Mouse (Mus musculus) liver, embryonic 13.5 days (tissue): ENCODE measurements at regions not wholly inside any gene's neighbourhood (a gene's known extent, or its start where the extent isn't known, plus 50 kb on each side); places are given as distances from the start of the nearest gene placed in this dataset.

ENCODE experiments used
- ATAC-seq: fragments of 200-750 bp; cut with Nextera tagmentation; 2 replicates; pipeline ENCODE4 v1.8.0; 2017; ENCODE audit warnings: low read depth, mild to moderate bottlenecking, moderate number of reproducible peaks, moderate library complexity
- DNase-seq: peaks from one replicate; pipeline ENCODE4 v3.0.0; 2022
- H3K27ac ChIP-seq: fragments of 300-500 bp; sonication (generic); 2 replicates; pipeline ENCODE4 v1.5.1; 2015; ENCODE audit warnings: moderate library complexity, mild to moderate bottlenecking, inconsistent platforms
- H3K27me3 ChIP-seq: fragments of 300-500 bp; sonication (generic); 2 replicates; pipeline ENCODE4 v1.6.1; 2015; ENCODE audit warnings: mild to moderate bottlenecking, inconsistent platforms
- H3K36me3 ChIP-seq: fragments of 300-500 bp; sonication (generic); 2 replicates; pipeline ENCODE4 v1.6.1; 2015; ENCODE audit warnings: mild to moderate bottlenecking, inconsistent platforms
- H3K4me1 ChIP-seq: fragments of 300-500 bp; sonication (generic); replicated peaks from 2 replicates; pipeline ENCODE4 v1.6.1; 2015; ENCODE audit warnings: inconsistent platforms
- H3K4me2 ChIP-seq: fragments of 300-500 bp; sonication (generic); 2 replicates; pipeline ENCODE4 v1.6.1; 2015; ENCODE audit warnings: inconsistent platforms, mild to moderate bottlenecking, moderate library complexity
- H3K4me3 ChIP-seq: fragments of 300-500 bp; sonication (generic); replicated peaks from 2 replicates; pipeline ENCODE4 v1.5.1; 2015; ENCODE audit warnings: mild to moderate bottlenecking, inconsistent platforms
- H3K9ac ChIP-seq: fragments of 300-500 bp; sonication (generic); 2 replicates; pipeline ENCODE4 v1.6.1; 2015; ENCODE audit warnings: mild to moderate bottlenecking, inconsistent platforms
- H3K9me3 ChIP-seq: fragments of 300-500 bp; sonication (generic); replicated peaks from 2 replicates; pipeline ENCODE4 v1.6.1; 2016; ENCODE audit warnings: inconsistent platforms
- WGBS: fragments of 180-500 bp; shearing (Covaris S2); methylation state at CpG from one replicate; pipeline ENCODE4 v1.1.7; 2015; ENCODE audit not compliant: insufficient replicate concordance; 5-methylcytosine and 5-hydroxymethylcytosine counted together

GRCm38 (mm10) chr19:21068381-21068780 is 114.4 kb upstream of the Tmc1 start:
- no peaks in the 10 kb centered on the region for H3K36me3 ChIP-seq
- H3K27ac ChIP-seq = no peak overlapping the region
- no peak overlapping the region for H3K4me2 ChIP-seq
- H3K9ac ChIP-seq = no peak overlapping the region
- no peak overlapping the region for H3K4me3 ChIP-seq
- no peaks in the 10 kb centered on the region for H3K27me3 ChIP-seq
- DNase-seq (no peak), ATAC-seq (no peak)
- 0 out of 2 replicates have a peak, but pooled peaks cover 2% of the 10 kb centered on the region for H3K9me3 ChIP-seq
- WGBS = 62% methylated on average over 7 of the region's 7 CpGs
- no peaks in the 10 kb centered on the region for H3K4me1 ChIP-seq

DNA sequence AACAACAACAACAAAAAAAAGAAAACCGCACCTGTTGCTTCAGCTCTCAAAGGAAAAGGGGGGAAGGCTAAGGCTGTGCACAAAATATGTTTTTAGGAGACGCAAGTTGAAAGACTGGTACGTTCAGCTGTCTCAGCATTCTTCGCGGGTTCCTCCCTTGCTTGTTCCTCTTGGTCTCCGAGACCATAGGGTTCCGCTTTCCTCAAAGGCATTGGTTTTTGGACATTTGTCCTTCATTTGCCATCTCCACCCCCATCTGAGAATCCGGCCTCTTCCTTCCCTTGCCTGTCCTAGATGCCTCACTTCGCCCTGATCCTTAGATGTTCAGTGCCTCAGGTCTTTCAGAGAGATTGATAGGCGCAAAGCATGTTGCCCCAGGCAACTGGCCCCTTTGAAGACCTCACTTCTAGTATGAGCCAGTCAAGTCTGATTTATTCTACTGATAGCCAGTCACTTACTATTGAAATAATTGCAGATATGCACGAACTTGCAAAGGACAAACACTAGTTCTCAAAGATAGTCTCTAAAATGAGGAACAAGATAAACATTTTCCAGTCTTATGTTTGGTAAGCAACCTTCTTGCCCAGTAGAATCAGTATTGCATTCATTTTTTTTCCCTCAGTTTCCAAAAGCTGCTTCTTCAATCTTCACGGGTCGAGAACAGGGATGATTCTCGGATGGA is 112.6 kb upstream of the Tmc1 start:
- no peak overlapping the region for H3K9ac ChIP-seq
- ATAC-seq (no peak), DNase-seq (no peak)
- WGBS = 64% methylated on average over 14 of the region's 14 CpGs
- no peaks in the 10 kb centered on the region for H3K27me3 ChIP-seq
- H3K9me3 ChIP-seq = 0 out of 2 replicates have a peak, but pooled peaks cover 2% of the 10 kb centered on the region
- no peaks in the 10 kb centered on the region for H3K4me1 ChIP-seq
- no peak overlapping the region for H3K4me2 ChIP-seq
- H3K4me3 ChIP-seq = no peak overlapping the region
- no peak overlapping the region for H3K27ac ChIP-seq
- H3K36me3 ChIP-seq = no peaks in the 10 kb centered on the region

GRCm38 (mm10) chr19:21064902-21065301 is 110.9 kb upstream of the Tmc1 start:
- no peak for DNase-seq
- ATAC-seq = no peak
- no peak overlapping the region for H3K27ac ChIP-seq
- no peak overlapping the region for H3K4me2 ChIP-seq
- no peak overlapping the region for H3K9ac ChIP-seq
- 75% methylated on average over 3 of the region's 3 CpGs for WGBS
- no peaks in the 10 kb centered on the region for H3K9me3 ChIP-seq
- no peaks in the 10 kb centered on the region for H3K4me1 ChIP-seq
- H3K4me3 ChIP-seq = no peak overlapping the region
- no peaks in the 10 kb centered on the region for H3K27me3 ChIP-seq
- H3K36me3 ChIP-seq = no peaks in the 10 kb centered on the region

DNA sequence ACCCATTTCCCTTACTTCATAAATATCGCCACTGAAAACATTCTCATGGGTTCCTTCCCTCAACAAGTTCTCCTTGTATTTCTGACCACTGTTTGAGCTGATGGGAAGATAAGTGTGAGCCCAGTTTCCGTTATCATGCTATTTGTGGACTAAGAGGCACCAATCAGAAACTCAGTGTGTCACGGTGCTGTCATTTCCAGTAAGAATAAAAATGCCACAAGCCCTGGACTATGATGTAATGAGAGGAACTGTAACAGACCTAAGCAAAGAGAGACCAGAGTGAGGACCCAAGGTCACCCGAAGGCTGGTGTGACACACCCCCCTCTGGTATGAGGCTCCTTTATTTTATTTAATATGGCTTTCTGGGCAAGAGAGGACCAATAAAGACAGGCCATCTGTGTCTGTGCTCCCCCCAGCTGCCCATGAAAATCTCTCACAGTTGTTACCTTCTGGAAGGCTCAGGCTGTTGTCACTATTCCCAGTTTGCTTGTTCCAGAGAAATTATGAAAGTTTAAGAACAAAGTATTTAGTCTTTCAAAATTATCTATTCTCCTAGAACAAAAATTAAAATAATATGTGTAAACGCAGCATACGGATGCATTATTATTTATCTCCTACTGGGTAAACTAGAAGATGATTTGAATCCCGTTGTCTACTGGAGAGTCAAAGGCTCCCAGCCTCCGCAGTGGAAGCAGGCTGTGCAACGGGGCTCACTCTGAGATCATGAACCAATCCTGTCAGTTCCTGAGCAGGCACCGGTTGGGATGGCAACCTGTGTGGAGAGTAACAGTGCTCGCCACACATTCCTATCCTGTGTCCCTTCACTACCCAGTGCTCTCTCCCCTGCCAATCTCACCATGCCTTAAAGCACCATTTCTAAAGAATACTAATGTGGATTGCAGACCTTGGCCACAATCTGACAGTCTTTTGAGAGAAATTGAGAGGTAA is 99.9 kb upstream of the Tmc1 start:
- Histone ChIP-seq H3K36me3 (no peaks in the 10 kb centered on the region), H3K9me3 (no peaks in the 10 kb centered on the region), H3K27ac (no peak overlapping the region), H3K4me3 (no peak overlapping the region), H3K4me1 (peaks cover 10% of the 10 kb centered on the region; the same call in 1 of the 2 replicates), H3K4me2 (no peak overlapping the region), H3K9ac (no peak overlapping the region), H3K27me3 (no peaks in the 10 kb centered on the region)
- 45% methylated on average over 11 of the region's 11 CpGs for WGBS
- DNase-seq (no peak), ATAC-seq (no peak)

DNA sequence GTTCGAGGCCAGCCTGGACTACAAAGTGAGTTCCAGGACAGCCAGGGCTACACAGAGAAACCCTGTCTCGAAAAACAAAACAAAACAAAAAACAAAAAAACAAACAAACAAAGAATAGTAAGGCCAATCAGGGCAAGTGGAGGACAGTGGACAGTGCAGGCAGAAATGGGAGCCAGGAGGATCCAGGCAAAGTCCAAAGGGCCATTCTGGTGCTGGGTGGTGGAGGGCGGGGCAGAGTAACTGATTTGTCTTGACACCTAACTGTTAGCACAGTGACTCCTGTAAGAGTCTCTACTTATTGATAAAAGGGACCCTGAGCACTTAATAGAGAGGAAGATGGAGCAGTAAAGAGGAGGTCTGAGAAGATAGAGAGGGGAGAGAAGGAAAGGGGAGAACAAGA is 98.8 kb upstream of the Tmc1 start:
- Histone ChIP-seq H3K4me1 (peaks cover 10% of the 10 kb centered on the region; the same call in 1 of the 2 replicates), H3K9me3 (no peaks in the 10 kb centered on the region), H3K4me3 (no peak overlapping the region), H3K9ac (no peak overlapping the region), H3K4me2 (no peak overlapping the region), H3K27ac (no peak overlapping the region), H3K36me3 (no peaks in the 10 kb centered on the region), H3K27me3 (no peaks in the 10 kb centered on the region)
- ATAC-seq (no peak), DNase-seq (no peak)
- 69% methylated on average over 3 of the region's 3 CpGs for WGBS

GRCm38 (mm10) chr19:21051872-21052271 is 97.9 kb upstream of the Tmc1 start:
- WGBS = 48% methylated on average over 4 of the region's 4 CpGs
- H3K36me3 ChIP-seq = no peaks in the 10 kb centered on the region
- DNase-seq = no peak
- H3K4me3 ChIP-seq = no peak overlapping the region
- H3K4me2 ChIP-seq = no peak overlapping the region
- peaks cover 10% of the 10 kb centered on the region; the same call in 1 of the 2 replicates for H3K4me1 ChIP-seq
- ATAC-seq = no peak
- no peaks in the 10 kb centered on the region for H3K9me3 ChIP-seq
- no peaks in the 10 kb centered on the region for H3K27me3 ChIP-seq
- no peak overlapping the region for H3K9ac ChIP-seq
- H3K27ac ChIP-seq = no peak overlapping the region

DNA sequence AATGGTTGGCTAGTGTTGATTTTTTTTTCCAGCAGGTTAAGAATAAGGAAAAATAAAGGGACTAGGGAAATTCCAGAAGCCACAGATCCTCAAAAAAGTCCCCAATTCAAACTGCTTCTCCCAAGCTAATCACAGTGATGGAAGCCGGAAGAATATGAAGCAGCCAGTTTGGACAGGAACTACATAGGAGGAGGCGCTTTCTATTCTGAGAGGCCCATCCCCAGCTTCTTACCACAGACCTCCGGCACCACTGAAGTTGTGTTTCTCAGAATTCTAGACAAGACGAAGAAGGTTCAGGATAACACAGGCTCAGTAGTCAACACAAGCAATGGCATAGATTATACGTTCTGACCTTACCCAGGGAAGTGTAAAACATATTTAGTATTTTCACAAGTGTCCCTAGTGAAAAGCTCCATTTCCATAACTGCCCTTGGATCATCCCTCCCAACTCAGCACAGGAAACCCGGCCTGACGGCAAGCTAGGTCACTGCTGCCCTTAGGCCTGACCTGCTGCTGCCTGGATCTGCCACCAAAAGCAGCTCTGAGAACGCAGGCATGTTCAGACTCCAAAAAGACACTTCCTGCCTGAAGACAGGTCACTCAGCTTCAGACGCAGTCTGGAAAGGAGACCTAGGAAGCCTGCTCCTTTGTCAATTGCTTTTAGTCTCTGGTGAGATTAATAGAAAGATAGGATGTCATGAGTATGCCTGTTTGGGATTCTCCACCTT is 97.2 kb upstream of the Tmc1 start:
- no peak overlapping the region; the same call in 1 of the 2 replicates for H3K27ac ChIP-seq
- WGBS = 30% methylated on average over 9 of the region's 9 CpGs
- no peak for ATAC-seq

DNA sequence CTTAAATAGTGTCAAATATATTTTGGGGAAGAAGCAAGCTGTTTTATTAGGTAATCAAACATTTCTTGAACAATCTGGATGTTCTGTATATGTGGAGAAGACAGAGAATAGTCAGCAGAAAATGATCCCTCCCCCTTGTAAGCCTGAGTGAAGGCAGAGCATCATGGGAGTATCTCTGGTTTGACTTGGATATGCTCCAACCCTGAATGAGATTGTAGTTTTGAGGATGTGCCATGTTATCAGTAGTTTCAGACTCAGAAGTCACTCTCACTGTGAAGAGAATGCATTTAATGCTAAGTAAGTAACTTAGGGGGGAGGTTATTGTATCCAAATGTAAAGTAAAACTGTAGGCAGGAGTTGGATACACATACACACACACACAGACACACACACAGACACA is 95.3 kb upstream of the Tmc1 start:
- DNase-seq = no peak
- no peak for ATAC-seq

More for the DNA sequence above, 97.2 kb upstream of the Tmc1 start:
- Histone ChIP-seq H3K4me1 (peaks cover 10% of the 10 kb centered on the region; the same call in 1 of the 2 replicates), H3K9ac (no peak overlapping the region), H3K36me3 (no peaks in the 10 kb centered on the region), H3K9me3 (no peaks in the 10 kb centered on the region), H3K4me2 (no peak overlapping the region), H3K27me3 (no peaks in the 10 kb centered on the region), H3K4me3 (no peak overlapping the region)
- DNase-seq = no peak

GRCm38 (mm10) chr19:21045565-21045964 is 91.6 kb upstream of the Tmc1 start:
- H3K36me3 ChIP-seq = no peaks in the 10 kb centered on the region
- no peak for DNase-seq
- H3K9ac ChIP-seq = no peak overlapping the region
- H3K4me2 ChIP-seq = no peak overlapping the region
- no peaks in the 10 kb centered on the region for H3K4me1 ChIP-seq
- no peak for ATAC-seq
- no peak overlapping the region for H3K4me3 ChIP-seq
- H3K27me3 ChIP-seq = no peaks in the 10 kb centered on the region
- WGBS = 61% methylated on average over 12 of the region's 12 CpGs
- no peak overlapping the region for H3K27ac ChIP-seq
- H3K9me3 ChIP-seq = no peaks in the 10 kb centered on the region

More for the DNA sequence above, 95.3 kb upstream of the Tmc1 start:
- H3K4me2 ChIP-seq = no peak overlapping the region
- H3K9ac ChIP-seq = no peak overlapping the region
- H3K4me1 ChIP-seq = peaks cover 10% of the 10 kb centered on the region; the same call in 1 of the 2 replicates
- H3K4me3 ChIP-seq = no peak overlapping the region
- no peak overlapping the region for H3K27ac ChIP-seq
- H3K36me3 ChIP-seq = no peaks in the 10 kb centered on the region
- no peaks in the 10 kb centered on the region for H3K27me3 ChIP-seq
- H3K9me3 ChIP-seq = no peaks in the 10 kb centered on the region

DNA sequence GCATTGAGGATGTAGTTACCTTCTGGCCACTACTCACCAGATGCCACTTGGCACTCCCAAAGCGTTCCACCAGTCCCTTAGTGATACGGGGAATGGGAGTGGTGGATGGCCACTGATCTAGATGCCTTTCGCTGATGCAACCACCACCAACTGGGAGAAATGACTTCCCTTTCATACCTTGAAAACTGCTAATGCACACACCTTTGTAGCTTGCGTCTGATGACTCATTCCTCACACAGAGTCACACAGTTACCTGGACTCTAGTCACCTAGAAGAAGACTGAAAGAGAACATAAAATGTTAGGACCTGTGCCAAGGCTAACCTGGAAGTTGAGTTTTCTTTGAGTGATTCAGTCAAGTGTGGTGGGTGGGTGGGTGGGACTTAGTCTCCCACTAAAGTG is 90.0 kb upstream of the Tmc1 start:
- Histone ChIP-seq H3K27me3 (no peaks in the 10 kb centered on the region), H3K9me3 (no peaks in the 10 kb centered on the region), H3K4me3 (no peak overlapping the region), H3K9ac (no peak overlapping the region), H3K4me1 (no peaks in the 10 kb centered on the region), H3K27ac (no peak overlapping the region), H3K4me2 (no peak overlapping the region), H3K36me3 (no peaks in the 10 kb centered on the region)
- DNase-seq = no peak
- ATAC-seq = no peak
- WGBS = 73% methylated on average over 4 of the region's 4 CpGs

- WGBS = 53% methylated on average over 3 of the region's 3 CpGs
- no peak for ATAC-seq
- no peaks in the 10 kb centered on the region for H3K4me1 ChIP-seq
- H3K4me2 ChIP-seq = no peak overlapping the region
- no peak overlapping the region for H3K27ac ChIP-seq
- no peak overlapping the region for H3K4me3 ChIP-seq
- no peaks in the 10 kb centered on the region for H3K27me3 ChIP-seq
- H3K9me3 ChIP-seq = no peaks in the 10 kb centered on the region
- H3K9ac ChIP-seq = no peak overlapping the region
- no peaks in the 10 kb centered on the region for H3K36me3 ChIP-seq
- DNase-seq = no peak
These were observed 88.5 kb upstream of the Tmc1 start for GRCm38 (mm10) chr19:21042536-21042935.
